Mouse (Mus musculus): ENCODE data around the gene Lonp2.

Lonp2 gene

DNA sequence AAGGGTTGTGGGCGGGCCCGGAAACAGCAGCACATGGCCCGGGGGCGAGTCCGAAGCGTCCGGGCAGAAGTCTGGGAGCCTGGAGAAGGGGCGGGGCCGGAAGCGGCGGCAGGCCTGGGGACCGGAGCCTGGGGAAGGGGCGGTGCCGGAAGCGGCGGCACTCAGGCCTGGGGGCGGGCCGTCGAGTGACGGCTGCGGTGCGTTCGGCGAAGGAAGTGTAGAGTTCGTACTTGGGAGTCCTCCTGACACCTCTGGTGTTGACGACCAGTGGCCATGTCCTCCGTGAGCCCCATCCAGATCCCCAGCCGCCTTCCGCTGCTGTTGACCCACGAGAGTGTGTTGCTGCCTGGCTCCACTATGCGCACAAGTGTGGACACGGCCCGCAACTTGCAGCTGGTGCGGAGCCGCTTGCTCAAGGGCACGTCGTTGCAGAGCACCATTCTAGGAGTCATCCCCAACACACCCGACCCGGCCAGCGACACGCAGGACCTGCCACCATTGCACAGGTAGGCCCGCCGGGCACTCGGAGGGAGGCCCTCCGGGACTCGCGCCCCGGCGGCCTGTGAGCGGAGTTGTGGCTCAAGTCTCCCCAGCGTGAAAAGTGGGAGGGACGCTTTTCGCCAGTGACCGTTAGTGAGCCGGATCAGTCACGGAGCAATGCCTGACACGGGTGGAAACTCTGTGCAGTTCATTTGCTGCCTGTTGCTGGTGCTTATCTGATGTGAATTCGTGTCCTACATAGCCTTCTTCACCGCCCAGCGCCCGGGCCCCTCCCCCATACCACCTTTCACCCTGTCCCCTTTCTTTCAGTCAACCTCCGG is at the start of gene Lonp2:
Lonp2 (plus strand) TSS at position 133 of the 821 bp plus-strand sequence.
- peak; percentile 97 for DNase-seq (ENCODE audit: low read depth, low spot score)

GRCm38 (mm10) chr8:86577547-86577946 is 46.3 kb upstream of the Lonp2 start:
- no peak for DNase-seq (ENCODE audit: low read depth, low spot score)

- DNase-seq (ENCODE audit: low read depth, low spot score): no peak
Observed at GRCm38 (mm10) chr8:86578076-86578475, 45.8 kb upstream of the Lonp2 start.

- no peak for DNase-seq (ENCODE audit: low read depth, low spot score)
Observed at GRCm38 (mm10) chr8:86578693-86579092, 45.1 kb upstream of the Lonp2 start.

GRCm38 (mm10) chr8:86580458-86580857 is 43.4 kb upstream of the Lonp2 start, which contains the start of gene Abcc12:
Gene Abcc12 (minus strand): TSS chr8:86580686.
- DNase-seq (ENCODE audit: low read depth, low spot score): no peak

DNA sequence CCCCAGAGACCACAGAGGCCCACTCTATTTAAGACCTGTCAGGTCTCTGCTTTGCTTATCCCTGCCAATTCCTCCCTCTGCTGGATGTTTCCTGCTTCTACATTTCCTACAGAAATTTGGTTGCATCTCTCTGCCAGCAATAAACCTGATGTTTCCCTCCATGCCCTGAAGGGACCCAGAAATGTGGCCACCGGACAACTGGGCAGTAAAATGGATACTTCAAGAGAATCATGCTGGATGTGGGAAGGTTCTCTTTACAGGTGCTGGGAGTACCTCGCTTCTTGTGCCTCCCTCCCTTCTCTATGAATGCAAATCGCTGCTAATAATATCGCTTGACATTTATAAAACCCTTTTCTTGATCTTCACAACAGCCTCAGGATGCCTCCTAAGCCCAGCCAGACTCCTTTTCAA is 41.9 kb upstream of the Lonp2 start:
- no peak for DNase-seq (ENCODE audit: low read depth, low spot score)

DNA sequence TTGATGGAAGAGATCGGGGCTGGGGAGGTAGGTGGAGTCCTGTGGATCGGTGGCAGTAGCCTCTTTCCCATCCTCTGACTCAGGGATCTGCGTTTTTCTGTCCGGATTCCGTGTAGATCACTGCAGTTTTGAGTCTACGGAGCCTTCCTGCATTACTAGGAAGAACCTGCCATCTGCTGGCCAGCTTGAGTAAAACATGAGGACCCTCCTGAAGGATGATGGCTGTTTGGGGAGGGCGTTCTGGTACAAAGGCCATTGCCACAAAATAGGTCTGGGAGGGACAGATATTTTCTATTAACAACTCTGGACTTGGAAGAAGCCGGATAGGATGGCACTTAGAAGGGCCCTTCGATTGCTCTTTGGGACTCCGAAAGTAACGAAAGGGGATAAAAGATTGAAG is 38.7 kb upstream of the Lonp2 start:
- DNase-seq (ENCODE audit: low read depth, low spot score): peak; percentile 90

DNA sequence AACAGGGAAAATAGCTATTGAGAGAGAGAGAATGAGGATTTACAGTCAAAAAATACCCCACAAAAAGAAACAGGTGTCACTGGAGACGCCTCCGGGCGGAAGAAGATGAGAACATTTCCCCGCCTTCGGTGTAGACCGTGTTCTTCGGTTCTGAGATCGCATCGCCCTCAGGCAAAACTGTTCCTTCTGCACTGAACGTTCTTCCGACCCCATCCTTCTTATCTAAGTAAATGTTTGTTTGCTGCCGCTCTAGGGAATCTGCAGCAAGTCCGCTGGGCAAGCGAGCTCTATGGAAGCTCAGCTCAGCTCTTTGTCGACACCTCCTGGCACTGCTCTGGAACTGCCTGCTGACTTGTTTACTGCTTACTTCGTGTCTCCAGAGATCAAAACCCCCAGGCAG is 38.3 kb upstream of the Lonp2 start:
- DNase-seq (ENCODE audit: low read depth, low spot score): peak; percentile 88

GRCm38 (mm10) chr8:86586058-86586457 is 37.8 kb upstream of the Lonp2 start:
- no peak for DNase-seq (ENCODE audit: low read depth, low spot score)

DNA sequence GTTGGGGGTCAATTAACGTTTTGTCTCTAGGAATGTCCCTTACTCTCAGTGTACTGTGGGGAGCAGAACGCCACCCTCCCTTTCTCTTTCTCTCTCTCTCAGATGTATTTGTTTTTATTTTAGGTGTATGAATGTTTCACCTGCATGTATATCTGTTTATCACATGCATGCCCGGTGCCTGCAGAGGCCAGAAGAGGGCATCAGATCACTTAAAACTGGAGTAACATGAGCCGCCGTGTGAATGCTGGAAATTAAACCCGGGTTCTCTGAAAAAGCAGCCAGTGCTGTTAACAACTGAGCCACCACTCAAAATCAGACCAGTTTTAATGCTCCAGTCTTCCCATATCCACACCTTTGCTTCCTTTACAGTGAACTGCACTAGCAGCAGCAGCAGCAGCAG is 37.2 kb upstream of the Lonp2 start:
- DNase-seq (ENCODE audit: low read depth, low spot score): peak; percentile 19

DNA sequence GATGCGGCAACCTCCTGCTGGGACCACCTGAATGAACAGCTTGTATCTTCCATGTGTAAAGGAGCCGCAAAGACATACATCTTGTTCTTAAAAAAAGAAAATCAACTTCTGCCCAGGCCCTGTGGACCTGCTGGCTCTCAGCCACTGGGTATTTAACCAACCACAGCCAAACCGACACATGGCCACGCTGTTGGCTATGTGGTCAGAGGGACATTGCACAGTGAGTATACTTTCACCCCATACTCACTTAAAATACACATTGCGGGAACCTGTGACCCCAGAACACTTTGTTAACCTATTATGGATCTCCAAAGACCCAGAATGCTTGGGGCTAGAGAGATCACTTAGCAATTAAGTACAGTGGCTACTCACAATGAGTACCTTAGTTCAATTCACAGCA is 35.5 kb upstream of the Lonp2 start:
- no peak for DNase-seq (ENCODE audit: low read depth, low spot score)

DNA sequence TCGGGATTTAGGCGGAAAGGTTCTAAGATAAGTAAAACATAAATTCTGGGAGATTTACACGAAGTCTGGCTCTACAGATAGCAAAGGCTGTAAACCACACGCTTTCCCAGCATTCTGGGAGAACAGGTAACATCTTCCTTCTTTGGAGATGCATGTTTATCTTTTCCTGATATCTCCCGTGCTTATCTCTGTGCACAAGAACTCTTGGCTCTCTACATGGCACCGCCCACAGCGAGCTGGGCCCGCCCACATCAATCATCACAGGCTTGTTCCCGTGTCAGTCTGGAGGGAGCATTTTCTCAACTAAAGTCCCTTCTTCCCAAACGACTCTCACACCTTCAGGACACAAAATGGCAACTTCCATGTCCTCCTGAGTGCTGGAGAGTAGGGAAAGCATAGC is 30.7 kb upstream of the Lonp2 start:
- DNase-seq (ENCODE audit: low read depth, low spot score): peak; percentile 25

GRCm38 (mm10) chr8:86594159-86594796 is 29.6 kb upstream of the Lonp2 start:
- no peak for DNase-seq (ENCODE audit: low read depth, low spot score)

- DNase-seq (ENCODE audit: low read depth, low spot score): no peak
Observed at GRCm38 (mm10) chr8:86595671-86596070, 28.2 kb upstream of the Lonp2 start.

GRCm38 (mm10) chr8:86597681-86598080 is 26.2 kb upstream of the Lonp2 start:
- DNase-seq (ENCODE audit: low read depth, low spot score): no peak

DNA sequence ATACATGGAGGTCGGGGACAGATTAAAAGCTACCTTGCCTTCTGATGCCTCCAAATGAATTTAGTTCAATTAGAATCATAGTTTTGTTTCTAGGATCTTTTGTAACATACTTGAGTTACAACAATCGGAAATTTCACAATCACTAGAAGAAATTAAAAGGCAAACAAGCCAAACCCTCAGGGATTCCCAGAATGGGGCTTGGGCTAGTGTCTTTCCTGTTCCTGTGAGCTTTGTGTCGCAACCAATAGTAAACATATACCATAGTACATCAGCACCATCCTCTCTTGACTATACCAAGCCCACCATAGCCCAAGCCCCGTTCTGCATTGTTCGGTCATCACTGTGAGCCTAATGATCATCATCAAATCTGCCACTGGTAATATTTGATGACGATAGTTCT is 24.5 kb upstream of the Lonp2 start:
- DNase-seq (ENCODE audit: low read depth, low spot score): no peak

DNA sequence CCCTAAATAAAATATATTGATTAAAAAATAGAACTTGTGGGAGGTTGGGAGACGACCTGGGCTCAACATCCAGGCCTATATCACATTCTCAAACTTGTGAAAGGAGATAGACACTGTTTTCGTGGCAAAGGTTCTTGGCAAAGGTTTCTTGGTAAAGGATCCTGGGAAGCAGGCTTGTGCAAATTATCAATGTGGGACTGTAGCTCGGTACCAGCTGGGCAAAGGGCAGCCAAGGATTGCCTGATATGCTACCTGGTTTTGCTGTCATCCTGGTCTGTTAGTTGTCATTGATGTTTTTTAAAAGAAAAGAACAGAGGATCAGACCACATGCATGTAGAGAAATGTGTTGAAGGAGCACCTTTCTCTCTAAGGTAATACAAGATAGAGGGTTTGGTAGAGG is 23.5 kb upstream of the Lonp2 start:
- DNase-seq (ENCODE audit: low read depth, low spot score): no peak

- DNase-seq (ENCODE audit: low read depth, low spot score): no peak
Observed at GRCm38 (mm10) chr8:86603174-86603573, 20.7 kb upstream of the Lonp2 start.

- no peak for DNase-seq (ENCODE audit: low read depth, low spot score)
Observed at GRCm38 (mm10) chr8:86604676-86605075, 19.2 kb upstream of the Lonp2 start.

DNA sequence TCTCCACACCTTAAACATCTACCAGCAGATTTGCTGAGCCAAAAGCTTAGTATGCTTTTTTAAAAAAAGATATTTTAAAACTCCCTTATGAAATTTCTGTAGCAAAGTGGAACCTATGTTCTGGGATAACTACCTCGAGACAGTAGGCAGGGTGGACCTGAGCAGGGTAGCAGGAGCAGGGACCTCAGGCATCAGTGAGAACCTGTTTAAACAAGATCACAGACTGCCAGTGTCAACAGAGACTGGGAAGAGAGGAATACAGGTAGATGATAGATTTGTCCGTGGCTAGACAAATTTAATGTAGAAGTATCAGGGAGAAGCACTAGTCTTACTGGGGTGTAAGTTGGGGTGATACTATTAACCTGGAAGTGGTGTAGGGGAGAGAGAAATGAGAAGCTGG is 10.0 kb upstream of the Lonp2 start:
- no peak for DNase-seq (ENCODE audit: low read depth, low spot score)

DNA sequence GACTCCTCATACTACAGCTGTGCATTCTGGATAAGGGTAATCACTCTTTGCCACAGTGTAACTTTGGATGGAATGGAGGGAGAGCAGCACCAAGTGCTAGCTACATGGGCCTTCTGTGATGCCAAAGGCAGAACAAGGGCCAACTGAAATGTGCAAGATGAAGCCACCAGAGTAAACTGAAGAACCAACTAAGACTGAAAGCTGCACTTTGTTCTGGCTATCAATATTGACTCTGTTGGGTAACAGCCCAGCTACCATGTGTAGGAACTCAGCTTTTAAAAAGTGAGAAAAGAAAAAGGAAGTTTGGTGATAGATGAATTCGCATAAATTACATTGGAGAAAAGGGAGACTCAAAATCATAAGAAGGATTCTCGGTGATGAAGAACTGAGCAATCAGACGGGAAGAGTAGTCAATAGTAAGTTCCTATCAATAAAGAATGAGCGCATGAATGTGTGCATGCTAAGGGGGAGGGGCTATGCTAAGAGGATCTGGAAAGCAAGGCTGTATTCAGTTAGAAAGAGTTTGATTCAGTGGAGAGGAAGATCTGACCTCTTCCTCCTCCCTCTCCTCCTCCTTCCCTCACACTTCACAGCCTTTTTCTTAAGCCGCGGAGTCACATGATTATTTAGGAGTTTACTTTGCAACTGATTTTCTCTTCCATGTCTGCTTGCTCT is 8.6 kb upstream of the Lonp2 start:
- no peak for DNase-seq (ENCODE audit: low read depth, low spot score)

GRCm38 (mm10) chr8:86617759-86618387 is 6.0 kb upstream of the Lonp2 start:
- DNase-seq (ENCODE audit: low read depth, low spot score): no peak
